Mouse (Mus musculus) intestine, embryonic 15.5 days (tissue): ENCODE measurements at regions not wholly inside any gene's neighbourhood (a gene's known extent, or its start where the extent isn't known, plus 50 kb on each side); places are given as distances from the start of the nearest gene placed in this dataset.

Experiments
- ATAC-seq: fragments of 200-750 bp; cut with Nextera tagmentation; 2 replicates; pipeline ENCODE4 v1.8.0; 2017; ENCODE audit warnings: moderate TSS enrichment, moderate library complexity
- H3K27ac ChIP-seq: fragments of 300-500 bp; sonication (generic); 2 replicates; pipeline ENCODE4 v1.5.1; 2015; ENCODE audit warnings: mild to moderate bottlenecking, inconsistent platforms
- H3K27me3 ChIP-seq: fragments of 300-500 bp; sonication (generic); replicated peaks from 2 replicates; pipeline ENCODE4 v1.6.1; 2015; ENCODE audit warnings: inconsistent platforms
- H3K36me3 ChIP-seq: fragments of 300-500 bp; sonication (generic); 2 replicates; pipeline ENCODE4 v1.6.1; 2015; ENCODE audit warnings: inconsistent platforms
- H3K4me1 ChIP-seq: fragments of 300-500 bp; sonication (generic); replicated peaks from 2 replicates; pipeline ENCODE4 v1.6.1; 2015; ENCODE audit warnings: inconsistent platforms
- H3K4me2 ChIP-seq: fragments of 300-500 bp; sonication (generic); replicated peaks from 2 replicates; pipeline ENCODE4 v1.6.1; 2015; ENCODE audit warnings: mild to moderate bottlenecking, inconsistent platforms
- H3K4me3 ChIP-seq: fragments of 300-500 bp; sonication (generic); replicated peaks from 2 replicates; pipeline ENCODE4 v1.5.1; 2015; ENCODE audit warnings: inconsistent platforms
- H3K9ac ChIP-seq: fragments of 300-500 bp; sonication (generic); 2 replicates; pipeline ENCODE4 v1.6.1; 2015; ENCODE audit warnings: inconsistent platforms
- H3K9me3 ChIP-seq: fragments of 300-500 bp; sonication (generic); 2 replicates; pipeline ENCODE4 v1.6.1; 2016; ENCODE audit warnings: inconsistent platforms
- WGBS: fragments of 180-500 bp; shearing (Covaris S2); methylation state at CpG from one replicate; pipeline ENCODE4 v1.1.7; 2015; 5-methylcytosine and 5-hydroxymethylcytosine counted together

DNA sequence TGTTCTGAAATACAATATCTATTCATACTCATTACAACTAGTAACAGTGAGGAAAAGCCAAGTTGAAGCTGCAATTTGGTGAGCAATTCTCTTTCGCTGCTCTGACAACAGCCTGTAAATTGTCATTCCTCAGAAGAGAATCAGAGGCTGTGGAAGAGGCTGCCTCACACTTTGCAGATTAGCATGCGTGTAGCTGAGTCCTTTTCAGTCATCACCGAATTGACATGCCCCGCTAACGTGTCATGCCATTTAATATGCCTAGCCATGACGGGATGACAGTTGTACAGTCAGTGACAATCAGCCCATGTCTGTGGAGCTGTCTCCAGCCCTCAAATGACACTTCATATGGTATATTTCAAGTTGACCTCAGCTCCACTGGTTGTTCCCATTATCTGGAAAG, 553.4 kb upstream of the Itga1 start:
- Histone ChIP-seq H3K4me3 (no peak overlapping the region), H3K9ac (no peak overlapping the region)

DNA sequence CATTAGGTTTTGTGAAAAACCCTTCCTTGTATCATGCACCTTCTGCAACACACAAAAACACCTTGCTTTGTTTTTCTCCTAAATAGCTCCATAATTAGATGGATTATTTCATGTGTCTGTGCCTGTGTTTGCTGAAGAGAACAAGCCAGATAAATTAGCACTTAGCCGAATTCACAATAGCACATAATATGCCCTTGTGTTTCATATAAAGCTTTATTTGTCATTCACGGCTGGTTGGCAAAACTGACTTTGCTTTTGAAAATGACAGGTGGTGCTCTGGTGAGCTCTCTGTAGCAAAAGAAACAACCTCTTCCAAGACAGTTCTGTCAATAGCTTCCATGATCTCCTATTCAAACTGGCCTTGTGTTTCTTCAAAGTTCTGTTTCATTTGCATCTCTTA, 551.2 kb upstream of the Itga1 start:
- ATAC-seq, result no peak
- Histone ChIP-seq H3K9ac (no peak overlapping the region), H3K4me3 (no peak overlapping the region), H3K4me2 (no peak overlapping the region), H3K27ac (no peak overlapping the region), H3K9me3 (no peaks in the 10 kb centered on the region), H3K27me3 (no peaks in the 10 kb centered on the region), H3K36me3 (no peaks in the 10 kb centered on the region), H3K4me1 (no peaks in the 10 kb centered on the region)
- WGBS, result 79% methylated on average over 2 of the region's 2 CpGs

More for the DNA sequence above, 553.4 kb upstream of the Itga1 start:
- Histone ChIP-seq H3K27me3 (no peaks in the 10 kb centered on the region), H3K27ac (no peak overlapping the region), H3K36me3 (no peaks in the 10 kb centered on the region), H3K4me1 (no peaks in the 10 kb centered on the region), H3K4me2 (no peak overlapping the region), H3K9me3 (no peaks in the 10 kb centered on the region)
- WGBS, result 93% methylated on average over 6 of the region's 6 CpGs
- ATAC-seq, result no peak

DNA sequence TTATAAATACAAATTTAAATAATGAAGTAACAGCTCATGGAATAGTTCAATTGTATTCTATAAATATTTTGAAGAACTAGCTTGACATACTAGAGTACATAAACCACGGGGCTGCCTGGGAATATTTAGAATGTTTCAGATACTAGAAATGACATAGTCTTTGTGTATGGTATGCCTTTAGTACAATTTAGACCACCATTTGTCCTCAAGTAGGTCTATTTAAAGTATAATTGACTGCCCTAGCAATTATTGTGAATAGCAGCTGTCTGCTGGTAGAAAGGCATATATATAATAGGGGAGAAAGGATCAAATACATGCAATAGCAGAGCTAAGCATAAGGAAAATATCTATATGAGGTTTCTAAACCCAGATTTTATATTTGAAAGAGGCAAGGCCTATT, 550.6 kb upstream of the Itga1 start:
- Histone ChIP-seq H3K9me3 (no peaks in the 10 kb centered on the region), H3K4me1 (no peaks in the 10 kb centered on the region), H3K27ac (no peak overlapping the region), H3K4me3 (no peak overlapping the region), H3K4me2 (no peak overlapping the region), H3K27me3 (no peaks in the 10 kb centered on the region), H3K36me3 (no peaks in the 10 kb centered on the region), H3K9ac (no peak overlapping the region)
- ATAC-seq, result no peak
- WGBS, result 47% methylated on average over 1 of the region's 1 CpGs

DNA sequence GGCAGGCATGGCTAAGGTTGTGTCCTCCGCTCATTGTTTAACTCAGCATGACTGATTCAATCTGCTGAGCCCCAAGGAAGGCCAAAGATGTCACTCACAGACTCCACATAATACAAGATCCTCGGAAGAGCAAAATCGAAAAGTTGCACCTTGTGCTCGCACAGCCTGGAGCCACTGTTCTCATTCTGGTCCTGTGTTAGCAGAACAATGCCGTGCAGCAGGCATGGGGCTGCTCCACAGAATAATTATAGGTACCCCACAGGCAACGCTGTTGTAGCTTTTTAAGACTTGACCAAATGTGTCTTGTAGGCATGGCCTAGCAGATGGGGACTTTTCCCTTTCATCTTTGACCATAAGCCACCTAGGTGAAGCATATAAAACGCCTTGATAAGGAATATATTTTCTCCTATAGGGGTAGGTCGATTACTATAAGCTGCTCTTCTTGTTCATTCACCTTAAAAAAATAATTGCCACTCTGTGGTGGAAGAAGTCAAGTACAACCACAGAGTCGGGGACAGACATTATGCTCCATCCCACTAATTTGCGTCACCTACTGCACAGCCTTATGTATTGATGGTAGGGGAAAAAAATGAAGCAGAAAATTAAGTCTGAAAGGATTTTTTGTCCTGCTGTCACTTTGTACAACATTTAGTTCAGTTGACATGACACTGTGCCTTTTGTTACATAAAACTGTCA, 529.8 kb upstream of the Itga1 start:
- no peak overlapping the region for H3K4me3 ChIP-seq
- no peak overlapping the region for H3K27ac ChIP-seq
- no peak overlapping the region for H3K9ac ChIP-seq
- no peaks in the 10 kb centered on the region for H3K27me3 ChIP-seq
- 88% methylated on average over 10 of the region's 10 CpGs for WGBS
- H3K36me3 ChIP-seq, result no peaks in the 10 kb centered on the region
- H3K4me2 ChIP-seq, result no peak overlapping the region
- ATAC-seq, result no peak
- no peaks in the 10 kb centered on the region for H3K9me3 ChIP-seq
- no peaks in the 10 kb centered on the region for H3K4me1 ChIP-seq

DNA sequence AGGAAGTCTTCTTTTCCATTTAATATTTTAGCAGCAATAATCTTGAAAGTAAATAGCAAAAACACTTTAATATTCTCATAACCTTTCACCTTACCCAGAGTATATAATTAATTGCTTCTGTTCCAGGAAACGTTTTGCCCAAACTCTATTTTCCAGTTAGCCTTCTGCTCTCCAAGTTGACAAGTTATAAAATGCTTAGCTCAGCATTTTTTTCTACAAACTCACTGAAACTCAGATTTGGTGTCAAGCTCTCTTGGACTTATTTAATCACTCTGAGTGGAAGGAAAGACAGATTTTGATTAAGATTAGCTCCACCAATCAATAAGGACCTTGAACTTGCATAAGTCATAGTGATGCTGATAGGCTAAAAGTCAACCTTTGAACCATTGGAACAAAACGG, 528.8 kb upstream of the Itga1 start:
- Histone ChIP-seq H3K4me2 (no peak overlapping the region), H3K36me3 (no peaks in the 10 kb centered on the region), H3K27ac (no peak overlapping the region), H3K4me3 (no peak overlapping the region), H3K9me3 (no peaks in the 10 kb centered on the region), H3K9ac (no peak overlapping the region), H3K4me1 (no peaks in the 10 kb centered on the region), H3K27me3 (no peaks in the 10 kb centered on the region)
- 67% methylated on average over 2 of the region's 2 CpGs for WGBS
- ATAC-seq, result no peak

DNA sequence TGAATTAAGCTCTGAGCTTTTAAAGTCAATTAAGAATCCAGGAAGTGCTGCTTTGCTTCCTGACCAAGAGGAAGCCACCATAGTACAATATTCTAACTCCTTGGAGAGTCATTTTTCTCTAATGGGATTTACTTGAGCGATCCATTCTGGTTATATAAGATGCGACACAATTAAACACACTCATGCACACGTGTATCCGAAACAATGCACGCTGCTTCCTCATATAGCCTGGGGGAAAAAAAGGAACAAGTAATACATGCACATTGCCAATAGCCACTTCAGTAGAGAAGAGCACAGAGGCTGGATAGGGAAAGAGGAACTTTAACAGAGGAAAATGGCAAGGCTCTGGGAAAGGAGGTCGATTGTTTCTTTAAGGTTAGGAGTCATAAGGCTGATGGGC, 511.4 kb upstream of the Itga1 start:
- Histone ChIP-seq H3K9ac (no peak overlapping the region), H3K27me3 (no peaks in the 10 kb centered on the region), H3K4me3 (no peak overlapping the region), H3K4me2 (no peak overlapping the region), H3K9me3 (no peaks in the 10 kb centered on the region), H3K4me1 (no peaks in the 10 kb centered on the region), H3K27ac (no peak overlapping the region), H3K36me3 (no peaks in the 10 kb centered on the region)
- no peak for ATAC-seq
- 85% methylated on average over 6 of the region's 6 CpGs for WGBS

DNA sequence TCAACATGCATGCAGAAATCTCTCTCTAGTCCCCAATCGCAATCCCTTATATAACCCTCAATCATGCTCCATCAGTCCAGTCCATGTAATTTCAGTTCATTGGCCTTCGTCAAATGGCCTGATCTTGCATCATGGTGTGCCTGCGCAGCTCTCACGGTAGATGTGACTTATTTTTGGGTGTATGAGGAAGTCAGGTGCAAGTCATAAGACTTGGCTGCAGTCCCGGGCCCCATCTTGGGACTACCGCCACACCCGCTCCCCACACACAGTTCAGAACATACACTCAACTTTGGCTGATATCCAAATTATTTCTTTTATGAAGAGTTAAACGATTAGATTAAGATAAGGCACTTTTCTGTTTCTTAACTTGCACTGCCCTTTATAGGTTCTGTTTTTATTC, 504.7 kb upstream of the Itga1 start:
- Histone ChIP-seq H3K36me3 (no peaks in the 10 kb centered on the region), H3K9me3 (no peaks in the 10 kb centered on the region), H3K4me3 (no peak overlapping the region), H3K9ac (no peak overlapping the region), H3K4me2 (no peak overlapping the region), H3K27me3 (no peaks in the 10 kb centered on the region), H3K4me1 (no peaks in the 10 kb centered on the region), H3K27ac (no peak overlapping the region)
- ATAC-seq, result no peak
- 81% methylated on average over 8 of the region's 8 CpGs for WGBS

DNA sequence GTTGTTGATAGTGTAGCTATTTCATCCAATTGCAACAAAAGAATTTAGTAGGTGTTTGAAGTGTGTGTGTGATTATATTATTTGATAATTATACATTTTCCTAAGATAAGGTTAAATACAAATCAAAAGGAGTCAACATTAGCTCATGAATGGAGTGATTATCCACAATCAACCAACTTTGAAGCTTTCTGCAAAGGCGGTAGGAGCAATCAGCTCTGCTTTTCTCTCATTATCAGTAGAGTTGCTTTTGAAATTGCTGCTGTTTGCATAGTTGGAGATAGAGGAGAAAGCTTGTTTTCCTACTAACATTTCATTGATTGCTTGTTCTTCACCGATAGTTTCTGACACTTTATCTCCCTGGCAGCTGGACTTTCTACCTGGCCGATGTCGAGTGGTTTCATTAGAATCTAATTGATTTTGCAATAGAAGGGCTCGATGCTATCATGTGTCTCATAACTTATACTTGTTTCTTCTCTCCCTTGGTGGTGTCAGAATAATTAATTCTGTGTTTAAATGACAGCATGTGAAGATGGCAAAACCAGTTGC, 493.4 kb upstream of the Itga1 start:
- Histone ChIP-seq H3K9me3 (no peaks in the 10 kb centered on the region), H3K4me1 (no peaks in the 10 kb centered on the region), H3K36me3 (no peaks in the 10 kb centered on the region), H3K27me3 (no peaks in the 10 kb centered on the region), H3K27ac (no peak overlapping the region), H3K4me2 (no peak overlapping the region), H3K9ac (no peak overlapping the region), H3K4me3 (no peak overlapping the region)
- WGBS, result 65% methylated on average over 5 of the region's 5 CpGs
- no peak for ATAC-seq

DNA sequence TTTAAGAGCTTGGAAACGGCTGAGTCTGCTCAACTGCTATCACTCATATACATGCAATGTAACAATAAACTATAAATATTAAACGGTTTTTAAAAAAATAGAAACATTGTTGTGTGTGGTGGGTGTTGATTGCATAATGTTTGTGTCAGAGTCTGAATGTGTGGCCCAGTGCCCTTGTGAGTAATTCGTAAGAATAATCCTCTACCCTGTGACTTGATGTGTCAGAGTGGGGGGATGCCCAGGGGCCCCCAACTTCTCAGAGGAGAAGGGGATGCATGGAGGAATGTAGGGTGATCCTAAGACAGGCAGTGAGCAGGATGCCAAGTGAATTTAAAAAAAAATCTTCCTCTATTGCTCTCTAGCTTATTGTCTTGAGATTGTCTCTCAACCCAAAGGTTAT, 474.2 kb upstream of the Itga1 start:
- H3K27me3 ChIP-seq, result no peaks in the 10 kb centered on the region
- H3K9me3 ChIP-seq, result no peaks in the 10 kb centered on the region
- ATAC-seq, result no peak
- H3K4me2 ChIP-seq, result no peak overlapping the region
- H3K4me3 ChIP-seq, result no peak overlapping the region
- H3K27ac ChIP-seq, result no peak overlapping the region
- H3K36me3 ChIP-seq, result no peaks in the 10 kb centered on the region
- 78% methylated on average over 3 of the region's 3 CpGs for WGBS
- no peak overlapping the region for H3K9ac ChIP-seq
- no peaks in the 10 kb centered on the region for H3K4me1 ChIP-seq

DNA sequence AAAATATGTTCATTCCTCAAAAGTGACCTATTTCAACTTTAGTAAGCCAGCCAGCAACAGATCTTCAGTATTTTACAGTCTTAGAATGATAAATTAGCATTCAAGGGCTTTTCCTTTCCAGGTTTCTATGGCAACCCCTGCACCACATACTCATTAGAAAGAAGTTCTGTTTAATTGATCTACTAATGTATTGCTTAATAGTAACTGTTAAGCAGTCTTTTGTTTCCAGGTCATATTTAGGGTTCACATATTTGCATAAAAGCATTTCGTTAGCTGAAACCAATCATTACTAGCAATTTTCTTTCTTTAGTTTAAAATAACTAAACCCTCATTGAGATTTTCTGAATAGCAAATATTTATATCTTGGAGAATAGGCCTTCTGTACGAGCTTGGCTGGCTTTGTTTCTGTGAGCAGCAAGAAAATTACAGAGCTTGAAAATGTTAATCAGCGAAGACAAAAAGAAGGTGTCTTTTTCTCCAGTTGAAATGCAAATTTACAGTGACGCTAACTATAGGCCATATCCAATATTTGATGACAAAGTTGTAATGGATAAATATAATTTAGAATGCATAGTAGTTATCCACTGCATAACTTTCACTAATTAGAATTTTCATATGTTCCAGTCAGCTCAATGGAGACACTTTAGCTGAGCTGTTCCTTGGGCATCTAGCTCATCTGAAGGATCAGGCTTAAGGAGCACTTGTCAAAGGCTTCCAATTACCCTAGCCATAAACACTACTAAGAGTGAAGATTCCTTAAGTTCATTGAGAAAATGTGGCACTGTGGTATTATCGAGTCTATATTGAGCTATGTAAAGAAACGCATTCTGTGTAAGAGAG, 473.5 kb upstream of the Itga1 start:
- H3K4me3 ChIP-seq, result no peak overlapping the region
- WGBS, result 85% methylated on average over 6 of the region's 6 CpGs
- H3K4me2 ChIP-seq, result no peak overlapping the region
- no peak for ATAC-seq
- no peak overlapping the region for H3K27ac ChIP-seq
- H3K36me3 ChIP-seq, result no peaks in the 10 kb centered on the region
- no peaks in the 10 kb centered on the region for H3K27me3 ChIP-seq
- H3K9me3 ChIP-seq, result no peaks in the 10 kb centered on the region
- no peak overlapping the region for H3K9ac ChIP-seq
- no peaks in the 10 kb centered on the region for H3K4me1 ChIP-seq

DNA sequence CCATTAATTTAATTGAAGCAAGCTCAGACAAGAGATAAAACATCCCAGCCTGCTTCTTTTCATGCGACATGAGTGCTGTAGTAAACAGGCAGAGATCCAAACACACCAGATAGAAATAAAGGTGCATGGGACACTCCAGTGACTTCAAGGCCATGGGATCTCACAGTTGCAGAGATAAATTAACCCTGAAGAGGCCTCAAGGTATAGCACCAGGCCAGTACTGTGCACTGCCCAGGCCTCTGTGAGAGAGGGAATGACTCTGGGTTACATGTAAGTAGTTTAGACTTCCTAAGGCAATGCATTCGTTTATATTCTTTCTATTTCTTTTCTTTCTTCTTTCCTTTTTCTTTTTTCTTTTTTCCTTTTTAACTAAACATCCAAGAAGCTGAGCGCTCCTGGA, 439.4 kb upstream of the Itga1 start:
- WGBS, result 75% methylated on average over 3 of the region's 3 CpGs
- Histone ChIP-seq H3K9me3 (no peaks in the 10 kb centered on the region), H3K4me2 (no peak overlapping the region), H3K36me3 (no peaks in the 10 kb centered on the region), H3K4me3 (no peak overlapping the region), H3K9ac (no peak overlapping the region), H3K27ac (no peak overlapping the region), H3K4me1 (no peaks in the 10 kb centered on the region), H3K27me3 (no peaks in the 10 kb centered on the region)
- ATAC-seq, result no peak

DNA sequence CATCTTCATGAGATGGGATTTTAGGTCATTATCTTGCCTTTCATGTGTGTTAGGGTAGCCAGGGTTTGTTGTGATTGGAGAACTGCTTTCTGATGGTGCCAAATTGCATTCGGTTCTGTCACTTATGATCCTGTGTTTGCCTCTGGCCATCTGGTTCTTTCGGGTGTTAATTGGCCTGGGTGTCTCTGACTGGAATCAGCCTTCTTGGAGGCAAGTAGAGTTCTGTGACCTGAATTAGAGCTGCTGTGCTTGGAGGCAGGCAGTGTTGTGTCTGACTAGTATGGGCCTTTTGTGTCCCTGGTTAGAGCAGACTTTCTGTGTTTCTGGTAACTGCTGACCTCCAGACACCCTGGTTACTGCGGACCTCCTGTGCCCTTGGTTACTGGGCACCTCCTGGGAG, 434.1 kb upstream of the Itga1 start:
- no peak overlapping the region for H3K9ac ChIP-seq
- H3K27ac ChIP-seq, result no peak overlapping the region
- no peaks in the 10 kb centered on the region for H3K36me3 ChIP-seq
- 68% methylated on average over 3 of the region's 3 CpGs for WGBS
- H3K27me3 ChIP-seq, result no peaks in the 10 kb centered on the region
- H3K4me1 ChIP-seq, result no peaks in the 10 kb centered on the region
- H3K4me2 ChIP-seq, result no peak overlapping the region
- H3K9me3 ChIP-seq, result no peaks in the 10 kb centered on the region
- H3K4me3 ChIP-seq, result no peak overlapping the region
- ATAC-seq, result no peak

DNA sequence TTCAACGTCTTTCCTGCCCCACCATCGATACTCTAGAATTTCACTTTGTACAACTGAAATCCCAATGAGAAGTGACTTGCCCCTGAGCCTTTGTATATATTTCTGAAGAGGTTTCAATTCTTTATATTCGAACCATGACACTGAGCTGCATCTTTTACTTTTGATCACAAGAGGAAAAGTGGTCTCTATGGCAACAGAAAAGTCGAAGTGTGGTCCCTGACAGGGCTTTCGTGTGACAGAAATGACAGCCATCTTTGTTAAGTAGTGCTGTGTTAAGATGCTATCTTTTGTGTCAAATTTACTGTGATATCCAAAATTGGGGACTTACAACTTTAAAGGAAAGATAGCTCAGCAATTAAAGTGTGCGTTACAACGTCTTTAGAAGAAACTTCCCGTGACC, 412.1 kb upstream of the Itga1 start:
- Histone ChIP-seq H3K4me1 (no peaks in the 10 kb centered on the region), H3K9me3 (no peaks in the 10 kb centered on the region), H3K4me2 (no peak overlapping the region), H3K27ac (no peak overlapping the region), H3K4me3 (no peak overlapping the region), H3K9ac (no peak overlapping the region), H3K27me3 (no peaks in the 10 kb centered on the region), H3K36me3 (no peaks in the 10 kb centered on the region)
- WGBS, result 71% methylated on average over 8 of the region's 8 CpGs
- ATAC-seq, result no peak
